ENCODE assay signal across 27 mouse cellular contexts in genomic region chr14:48144330-48144729, GRCm38 (mm10). TPM values are rescaled to one million over a fixed set of nuclear protein-coding genes. Genes with fewer than 3 reads are reported as not detected.
DNase-seq lines count a peak whose midpoint lies in the region; ATAC-seq and TF ChIP-seq lines count a peak whose summit lies in the region.
"Had no signal": no experiment of that assay in that cellular context is flagged by ENCODE, and none has a peak within 500 bp of the region (broad histone marks: within the 10 kb centered on the region; RNA-seq: fewer than 3 reads in every experiment).

No protein-coding gene starts in this region.

- TF ChIP-seq EP300 in stomach, postnatal 0 days (optimal IDR thresholded peaks at IDR 0.05): no peak

- 76% methylated on average over 17 of the region's 17 CpGs for WGBS in stomach, embryonic 16.5 days
- 75% methylated on average over 17 of the region's 17 CpGs for WGBS in stomach, postnatal 0 days

- H3K4me3 ChIP-seq in stomach, embryonic 16.5 days (replicated peaks; ENCODE audit: low read length): no peak overlapping the region
- H3K4me3 ChIP-seq in stomach, postnatal 0 days (ENCODE audit: low read depth, low read length): no peak overlapping the region
- H3K4me3 ChIP-seq: embryonic facial prominence, embryonic 12.5 days; embryonic facial prominence, embryonic 15.5 days; heart, adult 2 months; heart, embryonic 10.5 days; heart, embryonic 13.5 days had no signal

- H3K9ac ChIP-seq in stomach, embryonic 16.5 days (ENCODE audit: low read length): peak overlapping the region; percentile 23; the same call in 1 of the 2 replicates
- H3K9ac ChIP-seq in stomach, postnatal 0 days (ENCODE audit: low read length): no peak overlapping the region
- H3K9ac ChIP-seq: embryonic facial prominence, embryonic 12.5 days; embryonic facial prominence, embryonic 15.5 days; forebrain, postnatal 0 days; heart, embryonic 13.5 days; hindbrain, embryonic 14.5 days had no signal

- no peaks in the 10 kb centered on the region for H3K4me1 ChIP-seq in stomach, embryonic 16.5 days (ENCODE audit: control insufficient read depth, insufficient read depth, low read length)
- no peaks in the 10 kb centered on the region for H3K4me1 ChIP-seq in stomach, postnatal 0 days (replicated peaks; ENCODE audit: control insufficient read depth, insufficient read depth)

- TF ChIP-seq CTCF in stomach, postnatal 0 days (IDR thresholded peaks at IDR 0.05; ENCODE audit: low read depth): no peak

- H3K36me3 ChIP-seq in stomach, embryonic 16.5 days (ENCODE audit: control insufficient read depth, insufficient read depth, low read length): no peaks in the 10 kb centered on the region
- no peaks in the 10 kb centered on the region for H3K36me3 ChIP-seq in stomach, postnatal 0 days (ENCODE audit: control insufficient read depth, insufficient read depth, low read length)
- H3K36me3 ChIP-seq: embryonic facial prominence, embryonic 12.5 days; embryonic facial prominence, embryonic 15.5 days; heart, embryonic 10.5 days; heart, embryonic 13.5 days had no signal

- no peak overlapping the region for H3K27ac ChIP-seq in stomach, embryonic 16.5 days (ENCODE audit: low read length)
- no peak overlapping the region for H3K27ac ChIP-seq in stomach, postnatal 0 days (replicated peaks)
- H3K27ac ChIP-seq: embryonic facial prominence, embryonic 12.5 days; embryonic facial prominence, embryonic 15.5 days; heart, adult 2 months; heart, embryonic 10.5 days; heart, embryonic 13.5 days; hindbrain, embryonic 14.5 days; hindbrain, postnatal 0 days had no signal

- no peaks in the 10 kb centered on the region for H3K9me3 ChIP-seq in stomach, embryonic 16.5 days (replicated peaks; ENCODE audit: control insufficient read depth, low read length)
- no peaks in the 10 kb centered on the region for H3K9me3 ChIP-seq in stomach, postnatal 0 days (ENCODE audit: control insufficient read depth, low read length)
- H3K9me3 ChIP-seq: embryonic facial prominence, embryonic 12.5 days; embryonic facial prominence, embryonic 15.5 days; heart, embryonic 10.5 days; heart, embryonic 13.5 days had no signal

- H3K4me2 ChIP-seq in stomach, embryonic 16.5 days (ENCODE audit: low read depth, low read length): no peak overlapping the region
- H3K4me2 ChIP-seq in stomach, postnatal 0 days (replicated peaks; ENCODE audit: low read depth): no peak overlapping the region
- H3K4me2 ChIP-seq: embryonic facial prominence, embryonic 12.5 days; embryonic facial prominence, embryonic 15.5 days; heart, embryonic 13.5 days; hindbrain, embryonic 14.5 days had no signal

- no peaks in the 10 kb centered on the region for H3K27me3 ChIP-seq in stomach, embryonic 16.5 days (ENCODE audit: control insufficient read depth, insufficient read depth, low read length)
- H3K27me3 ChIP-seq in stomach, postnatal 0 days (ENCODE audit: control insufficient read depth, insufficient read depth, low read length): no peaks in the 10 kb centered on the region
- H3K27me3 ChIP-seq: embryonic facial prominence, embryonic 12.5 days; embryonic facial prominence, embryonic 15.5 days had no signal

- peak; percentile 69 for ATAC-seq in frontal cortex, adult (ENCODE audit: low TSS enrichment)
- no peak for ATAC-seq in stomach, embryonic 16.5 days (ENCODE audit: insufficient read depth, low FRiP score)
- ATAC-seq in stomach, postnatal 0 days (ENCODE audit: low FRiP score, low TSS enrichment): no peak
- ATAC-seq: activated CD4-positive, CD25-positive, alpha-beta regulatory T cell, adult 4 months; forebrain, embryonic 14.5 days; forebrain, postnatal 0 days; hindbrain, postnatal 0 days; inflammation-experienced regulatory T-cells, adult 6 months had no signal

- peak; percentile 41 for DNase-seq in cerebellum, adult 11-12 months
- no peak for DNase-seq in cerebellum, adult 9-10 months
- DNase-seq in frontal cortex, postnatal 36 days (ENCODE audit: low spot score in 2 of 2): no peak
- DNase-seq in lung, postnatal 10 days: peak; percentile 36
- DNase-seq in lung, postnatal 25 days (ENCODE audit: low spot score): no peak
- DNase-seq in stomach, postnatal 0 days (ENCODE audit: low spot score): no peak
- DNase-seq: adrenal gland, adult 8-10 months; adrenal gland, postnatal 25 days; cerebellum, adult 11 months; cerebellum, adult 9-11 months; forebrain, postnatal 0 days; gastrocnemius, postnatal 10 days; gastrocnemius, postnatal 36 days; heart, adult 2 months; heart, postnatal 14 days; heart, postnatal 4 days had no signal

RNA-seq across cellular contexts. Expression of gene Peli2, which starts 23.7 kb away (rescaled TPM):
- polyA plus RNA-seq in stomach, embryonic 16.5 days (2015; fragmentation: Nextera tagmentation; extraction: Ambion mirVana): 6.3 TPM in 2 replicates
- 5.6 and 5.9 TPM in 2 replicates for polyA plus RNA-seq in stomach, postnatal 0 days (2015; fragmentation: Nextera tagmentation; extraction: Ambion mirVana)

Comparison
In these comparisons a context has a peak if more than half of its experiments do, and no peak if none do; other contexts are left out.
1. DNase-seq: peak in cerebellum, adult 11-12 months (single experiment) and lung, postnatal 10 days (single experiment); none in cerebellum, adult 9-10 months (single experiment), frontal cortex, postnatal 36 days (0 of 2), lung, postnatal 25 days (single experiment) and stomach, postnatal 0 days (single experiment).